Mouse (Mus musculus) limb, embryonic 13.5 days (tissue): ENCODE results near the gene Gng12. TPM values are rescaled to one million over a fixed set of nuclear protein-coding genes. Genes with fewer than 3 reads are reported as not detected.
A peak's percentile ranks its signal among the peaks of the same experiment; 100 is the strongest.

Experiments used
- ATAC-seq: fragments of 200-750 bp; cut with Nextera tagmentation; 2 replicates; pipeline ENCODE4 v1.8.0; 2017; ENCODE audit warnings: low read depth, moderate number of reproducible peaks, moderate TSS enrichment; ENCODE audit not compliant: low FRiP score
- H3K27ac ChIP-seq: fragments of 300-500 bp; sonication (generic); 2 replicates; pipeline ENCODE4 v1.5.1; 2015; ENCODE audit warnings: inconsistent platforms, mild to moderate bottlenecking, moderate library complexity
- H3K27me3 ChIP-seq: fragments of 300-500 bp; sonication (generic); 2 replicates; pipeline ENCODE4 v1.6.1; 2015; ENCODE audit warnings: mild to moderate bottlenecking, inconsistent platforms
- H3K36me3 ChIP-seq: fragments of 300-500 bp; sonication (generic); 2 replicates; pipeline ENCODE4 v1.6.1; 2015; ENCODE audit warnings: inconsistent platforms, mild to moderate bottlenecking, moderate library complexity
- H3K4me1 ChIP-seq: fragments of 300-500 bp; sonication (generic); 2 replicates; pipeline ENCODE4 v1.6.1; 2015; ENCODE audit warnings: inconsistent platforms
- H3K4me2 ChIP-seq: fragments of 300-500 bp; sonication (generic); replicated peaks from 2 replicates; pipeline ENCODE4 v1.6.1; 2015; ENCODE audit warnings: inconsistent platforms, mild to moderate bottlenecking, moderate library complexity
- H3K4me3 ChIP-seq: fragments of 300-500 bp; sonication (generic); 2 replicates; pipeline ENCODE4 v1.5.1; 2015; ENCODE audit warnings: moderate library complexity, mild to moderate bottlenecking, inconsistent platforms
- H3K9ac ChIP-seq: fragments of 300-500 bp; sonication (generic); 2 replicates; pipeline ENCODE4 v1.6.1; 2015; ENCODE audit warnings: mild to moderate bottlenecking, inconsistent platforms
- H3K9me3 ChIP-seq: fragments of 300-500 bp; sonication (generic); 2 replicates; pipeline ENCODE4 v1.6.1; 2016; ENCODE audit warnings: inconsistent platforms
- WGBS: fragments of 180-500 bp; shearing (Covaris S2); methylation state at CpG from one replicate; pipeline ENCODE4 v1.1.7; 2015; 5-methylcytosine and 5-hydroxymethylcytosine counted together
- polyA plus RNA-seq: library from polyadenylated mRNA; unstranded; fragments of >200 nt; fragmentation: Nextera tagmentation; extraction: Ambion mirVana; gene quantifications from 2 replicates; pipeline ENCODE4 v1.2.1, GENCODE M21; 2015

The Gng12 gene
- polyA plus RNA-seq, 1 experiment from 2014 or later: 58.5 TPM

DNA sequence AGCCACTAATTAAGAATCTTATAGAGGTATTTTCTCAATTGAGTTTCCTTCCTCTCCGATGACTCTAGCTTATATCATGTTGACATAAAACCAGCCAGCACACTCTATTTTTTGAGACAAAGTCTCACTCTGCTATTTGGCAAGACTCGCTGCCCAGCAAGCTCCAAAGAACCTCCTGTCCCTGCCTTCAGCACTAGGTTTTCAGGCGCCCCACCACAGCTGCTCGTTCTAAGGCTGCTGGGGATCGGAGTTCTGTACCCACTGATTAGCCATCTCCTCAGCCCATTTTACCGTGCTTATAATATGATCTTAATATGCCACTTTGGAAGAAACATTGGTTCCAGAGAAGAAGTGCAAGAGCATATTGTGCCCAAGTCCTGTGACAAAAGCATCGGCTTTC, 26.3 kb downstream of the Gng12 start:
- no peak overlapping the region for H3K4me2 ChIP-seq
- no peak overlapping the region for H3K9ac ChIP-seq
- no peaks in the 10 kb centered on the region for H3K27me3 ChIP-seq
- no peak overlapping the region for H3K27ac ChIP-seq
- peaks cover 16% of the 10 kb centered on the region for H3K4me1 ChIP-seq
- WGBS: 87% methylated on average over 7 of the region's 7 CpGs
- no peaks in the 10 kb centered on the region for H3K36me3 ChIP-seq
- H3K4me3 ChIP-seq: no peak overlapping the region
- ATAC-seq: no peak
- no peaks in the 10 kb centered on the region for H3K9me3 ChIP-seq

- Histone ChIP-seq H3K9me3 (no peaks in the 10 kb centered on the region), H3K27me3 (no peaks in the 10 kb centered on the region), H3K4me3 (no peak overlapping the region), H3K36me3 (no peaks in the 10 kb centered on the region), H3K4me2 (no peak overlapping the region), H3K4me1 (peaks cover 16% of the 10 kb centered on the region), H3K27ac (no peak overlapping the region), H3K9ac (no peak overlapping the region)
- ATAC-seq: no peak
- WGBS: 91% methylated on average over 4 of the region's 4 CpGs
Measured at GRCm38 (mm10) chr6:66923851-66924250, 27.7 kb downstream of the Gng12 start.

DNA sequence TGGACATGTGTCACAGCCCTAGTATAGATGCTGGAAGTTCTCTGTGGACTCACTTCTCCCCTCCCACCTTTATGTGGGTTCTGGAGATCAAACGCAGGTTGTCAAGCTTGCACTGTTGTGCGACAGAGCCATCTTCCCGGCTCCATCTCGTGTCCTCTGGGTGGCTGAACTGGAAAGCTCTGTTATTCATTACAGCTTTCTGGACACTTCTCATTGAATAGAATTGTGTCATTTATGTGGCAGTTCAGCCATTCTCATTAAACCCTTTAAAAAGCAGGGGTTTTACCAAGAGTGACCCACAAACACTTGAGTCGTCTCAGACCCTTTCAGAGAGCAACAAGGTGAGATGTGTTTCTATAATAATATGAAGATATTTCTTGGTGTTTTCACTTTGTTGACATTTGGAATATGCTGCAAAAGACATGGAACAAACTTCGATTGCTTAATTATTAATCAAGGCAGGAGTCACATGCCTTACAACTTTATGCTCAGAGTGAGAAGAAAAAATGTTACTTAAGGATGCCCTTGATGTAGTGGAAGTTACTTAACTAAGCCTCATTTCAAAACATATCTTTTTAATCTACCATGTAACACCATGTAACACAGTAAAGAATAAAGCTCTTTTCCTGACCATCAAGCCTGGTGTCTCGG, 28.2 kb downstream of the Gng12 start:
- Histone ChIP-seq H3K4me3 (no peak overlapping the region), H3K9me3 (no peaks in the 10 kb centered on the region), H3K27me3 (no peaks in the 10 kb centered on the region), H3K9ac (no peak overlapping the region), H3K27ac (no peak overlapping the region), H3K4me2 (no peak overlapping the region), H3K4me1 (peaks cover 16% of the 10 kb centered on the region), H3K36me3 (no peaks in the 10 kb centered on the region)
- WGBS: 61% methylated on average over 7 of the region's 7 CpGs
- no peak for ATAC-seq

DNA sequence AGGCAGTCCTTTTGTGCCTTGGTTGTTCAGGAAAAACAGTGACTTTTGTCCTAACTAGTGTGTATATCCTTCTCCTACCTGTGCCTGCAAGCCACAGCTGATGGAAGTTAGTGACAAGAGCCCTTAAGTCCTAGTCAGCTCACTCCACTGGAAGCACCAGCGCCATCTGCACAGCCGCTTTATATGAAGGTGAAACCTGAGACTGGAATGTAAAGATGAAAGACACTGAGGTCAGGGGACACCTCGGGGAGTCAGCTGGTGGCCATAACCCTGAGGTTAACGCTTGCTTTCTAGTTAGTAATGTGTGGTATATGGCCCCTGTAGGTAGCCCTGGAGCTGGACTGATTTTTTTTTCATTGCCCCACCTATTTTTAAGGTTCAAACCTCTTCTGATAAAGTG, 30.1 kb downstream of the Gng12 start:
- Histone ChIP-seq H3K9me3 (no peaks in the 10 kb centered on the region), H3K4me1 (peaks cover 16% of the 10 kb centered on the region), H3K9ac (no peak overlapping the region), H3K4me2 (no peak overlapping the region), H3K36me3 (no peaks in the 10 kb centered on the region), H3K4me3 (no peak overlapping the region), H3K27me3 (no peaks in the 10 kb centered on the region), H3K27ac (no peak overlapping the region)
- ATAC-seq: peak; percentile 64
- 6% methylated on average over 4 of the region's 4 CpGs for WGBS

DNA sequence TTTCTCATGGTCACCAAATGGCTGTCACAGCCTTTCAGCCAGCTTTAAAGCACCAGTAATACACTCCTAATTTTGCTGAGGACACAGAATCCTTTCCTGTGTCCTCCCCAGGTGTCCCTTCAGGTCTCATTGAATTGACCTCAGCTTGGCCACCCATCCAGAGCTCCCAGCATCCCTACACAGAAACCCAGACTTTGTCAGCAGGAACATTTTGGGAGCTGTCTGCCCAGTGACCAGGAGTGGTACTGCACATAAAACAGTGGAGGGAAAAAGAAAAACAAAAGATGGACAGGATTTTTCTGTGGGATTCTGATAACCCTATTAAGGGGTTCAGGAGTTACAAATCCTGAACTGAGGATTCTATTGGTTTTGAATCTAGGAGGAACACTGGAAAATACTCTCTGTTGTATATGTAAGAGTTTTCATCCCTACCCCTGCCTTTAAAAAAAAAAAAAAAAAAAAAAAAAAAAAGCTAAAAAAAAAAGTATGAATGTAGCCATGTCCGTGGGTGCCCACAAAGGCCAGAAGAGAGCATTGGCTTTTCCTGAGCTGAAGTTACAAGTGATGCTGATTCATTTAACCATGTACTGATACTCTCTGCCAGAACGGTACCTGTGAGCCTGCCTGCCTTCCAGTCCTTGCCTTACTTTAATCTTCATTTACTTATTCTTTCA, 32.9 kb downstream of the Gng12 start:
- no peak overlapping the region for H3K27ac ChIP-seq
- H3K9ac ChIP-seq: no peak overlapping the region
- no peaks in the 10 kb centered on the region for H3K9me3 ChIP-seq
- no peaks in the 10 kb centered on the region for H3K27me3 ChIP-seq
- peaks cover 20% of the 10 kb centered on the region for H3K4me1 ChIP-seq
- no peaks in the 10 kb centered on the region for H3K36me3 ChIP-seq
- no peak for ATAC-seq
- no peak overlapping the region for H3K4me2 ChIP-seq
- 65% methylated on average over 2 of the region's 2 CpGs for WGBS
- no peak overlapping the region for H3K4me3 ChIP-seq

GRCm38 (mm10) chr6:66929694-66930093, 33.5 kb downstream of the Gng12 start:
- Histone ChIP-seq H3K27me3 (no peaks in the 10 kb centered on the region), H3K9ac (no peak overlapping the region), H3K4me3 (no peak overlapping the region), H3K36me3 (no peaks in the 10 kb centered on the region), H3K4me1 (peaks cover 20% of the 10 kb centered on the region), H3K27ac (no peak overlapping the region), H3K4me2 (no peak overlapping the region), H3K9me3 (no peaks in the 10 kb centered on the region)
- WGBS: 33% methylated on average over 7 of the region's 7 CpGs
- ATAC-seq: no peak

DNA sequence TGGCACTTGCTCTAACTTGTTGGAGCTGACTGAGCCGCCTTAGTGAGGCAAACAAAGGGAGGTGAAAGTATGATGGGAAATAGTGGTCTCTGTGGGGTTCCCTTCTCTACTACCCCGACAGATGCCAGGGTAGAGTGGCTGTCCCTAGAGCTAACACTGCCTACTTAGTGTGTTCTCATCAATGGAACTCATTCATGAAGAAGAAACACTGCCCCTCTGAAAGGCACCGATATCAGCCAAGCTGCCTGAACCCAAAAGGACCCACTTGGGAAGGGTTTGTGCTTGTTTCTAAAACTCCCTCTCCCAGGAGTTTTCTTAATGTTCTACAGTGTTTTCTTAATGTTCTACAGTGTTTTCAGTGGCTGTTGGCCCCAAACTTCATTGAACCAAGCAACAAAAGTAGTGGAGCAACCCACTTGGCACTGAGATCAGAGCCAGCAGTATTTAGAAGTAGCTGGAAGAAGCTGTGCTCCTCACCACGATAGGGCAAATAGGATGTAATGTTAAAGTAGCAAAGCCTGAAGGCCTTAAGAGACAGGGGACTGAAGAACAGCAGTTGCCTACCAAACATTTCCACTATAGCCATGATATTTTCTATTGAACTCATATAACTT, 36.1 kb downstream of the Gng12 start:
- H3K27me3 ChIP-seq: no peaks in the 10 kb centered on the region
- no peak for ATAC-seq

DNA sequence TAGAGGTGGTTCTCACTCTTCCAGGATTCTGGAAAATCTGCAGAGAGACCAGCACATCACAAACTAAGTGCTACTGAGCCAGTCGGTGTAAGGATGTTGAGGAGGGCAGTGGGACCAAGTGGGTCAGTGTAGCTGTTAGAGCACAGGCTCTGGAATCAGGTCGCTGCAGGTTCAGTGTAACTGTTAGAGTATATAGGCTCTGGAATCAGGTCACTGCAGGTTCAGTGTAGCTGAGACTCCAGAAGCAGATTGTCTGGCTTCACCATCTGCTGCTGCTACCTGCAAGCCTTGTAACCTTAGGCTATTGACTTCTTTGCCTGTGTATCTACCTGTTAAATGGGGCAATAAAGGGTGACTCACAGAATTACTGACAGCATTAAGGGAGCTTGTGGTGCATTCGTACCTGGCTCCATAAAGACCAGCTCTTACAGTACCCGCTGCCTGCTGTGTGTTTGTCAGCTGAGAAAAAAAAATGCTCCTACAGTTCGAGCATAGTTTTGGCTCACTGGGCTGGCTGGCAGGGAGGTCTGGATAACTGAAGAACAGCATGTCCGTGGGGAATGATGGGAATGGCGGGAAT, 44.5 kb downstream of the Gng12 start:
- Histone ChIP-seq H3K9ac (no peak overlapping the region), H3K36me3 (no peaks in the 10 kb centered on the region), H3K27me3 (no peaks in the 10 kb centered on the region), H3K9me3 (no peaks in the 10 kb centered on the region), H3K4me2 (no peak overlapping the region), H3K27ac (no peak overlapping the region), H3K4me3 (no peak overlapping the region), H3K4me1 (peaks cover 16% of the 10 kb centered on the region)
- ATAC-seq: no peak
- WGBS: 60% methylated on average over 7 of the region's 7 CpGs

More for the DNA sequence above, 36.1 kb downstream of the Gng12 start:
- Histone ChIP-seq H3K4me3 (no peak overlapping the region), H3K9ac (no peak overlapping the region), H3K9me3 (no peaks in the 10 kb centered on the region), H3K4me1 (0 out of 2 replicates have a peak, but pooled peaks cover 4% of the 10 kb centered on the region), H3K36me3 (no peaks in the 10 kb centered on the region), H3K4me2 (no peak overlapping the region), H3K27ac (no peak overlapping the region)
- WGBS: 71% methylated on average over 4 of the region's 4 CpGs

DNA sequence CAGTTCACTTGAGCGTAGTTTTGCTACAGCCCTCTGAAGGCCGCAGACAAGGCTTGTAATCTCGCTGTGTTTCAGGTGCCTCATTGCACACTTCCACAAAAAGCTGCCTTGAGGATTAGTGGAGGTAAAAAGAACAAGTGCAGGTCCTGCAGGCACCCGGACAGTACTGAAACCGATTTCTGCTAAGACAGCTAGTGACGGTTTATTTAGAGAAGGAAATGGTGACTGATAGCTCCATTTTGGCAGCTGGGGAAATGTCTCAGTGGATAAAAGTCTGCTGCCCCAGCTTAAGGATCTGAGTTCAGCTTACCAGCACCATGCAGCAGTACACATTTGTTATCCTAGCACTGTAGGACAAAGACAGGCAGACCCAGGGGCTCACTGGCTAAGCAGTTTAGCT, 45.6 kb downstream of the Gng12 start:
- WGBS: 62% methylated on average over 6 of the region's 6 CpGs
- H3K4me3 ChIP-seq: no peak overlapping the region
- no peak for ATAC-seq
- no peaks in the 10 kb centered on the region for H3K36me3 ChIP-seq
- H3K9me3 ChIP-seq: no peaks in the 10 kb centered on the region
- H3K27me3 ChIP-seq: no peaks in the 10 kb centered on the region
- no peak overlapping the region for H3K9ac ChIP-seq
- no peak overlapping the region for H3K27ac ChIP-seq
- H3K4me1 ChIP-seq: peaks cover 16% of the 10 kb centered on the region
- H3K4me2 ChIP-seq: no peak overlapping the region

DNA sequence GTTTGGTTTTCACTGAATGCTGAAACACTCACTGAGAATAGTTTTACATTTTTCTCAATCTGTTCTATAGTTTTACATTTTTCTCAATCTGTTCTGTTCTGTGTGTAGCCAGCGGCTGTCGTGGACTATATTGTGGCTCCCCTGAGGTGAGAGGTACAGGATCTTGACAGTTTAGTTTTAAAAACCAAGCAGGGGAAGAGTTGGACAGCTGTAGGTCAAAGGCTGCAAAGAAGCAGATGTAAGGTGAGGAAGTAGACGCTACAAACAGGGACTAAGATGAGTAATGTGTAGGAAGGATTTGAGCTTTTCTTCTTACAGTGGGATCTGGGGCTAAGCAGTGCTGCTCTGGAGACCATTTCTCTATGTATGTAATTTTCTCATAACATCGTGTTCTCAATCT, 46.6 kb downstream of the Gng12 start:
- 0 out of 2 replicates have a peak, but pooled peaks have one; percentile 51 for ATAC-seq
- H3K4me1 ChIP-seq: peaks cover 16% of the 10 kb centered on the region
- 38% methylated on average over 4 of the region's 4 CpGs for WGBS
- no peak overlapping the region for H3K4me3 ChIP-seq
- no peak overlapping the region for H3K9ac ChIP-seq
- H3K27ac ChIP-seq: no peak overlapping the region; the same call in 1 of the 2 replicates
- H3K4me2 ChIP-seq: no peak overlapping the region
- H3K9me3 ChIP-seq: no peaks in the 10 kb centered on the region
- no peaks in the 10 kb centered on the region for H3K27me3 ChIP-seq
- no peaks in the 10 kb centered on the region for H3K36me3 ChIP-seq

- Histone ChIP-seq H3K27ac (no peak overlapping the region), H3K36me3 (no peaks in the 10 kb centered on the region), H3K4me2 (no peak overlapping the region), H3K27me3 (no peaks in the 10 kb centered on the region), H3K9ac (no peak overlapping the region), H3K4me1 (peaks cover 16% of the 10 kb centered on the region), H3K9me3 (no peaks in the 10 kb centered on the region), H3K4me3 (no peak overlapping the region)
- no peak; the same call in 1 of the 2 replicates for ATAC-seq
- 43% methylated on average over 6 of the region's 6 CpGs for WGBS
Measured at GRCm38 (mm10) chr6:66943367-66944189, 47.4 kb downstream of the Gng12 start.
